Mouse (Mus musculus): ENCODE results near the gene Ctxn1. TPM values are rescaled to one million over a fixed set of nuclear protein-coding genes. Genes with fewer than 3 reads are reported as not detected.
"Not testable (repeated sequence)": the region's sequence is repeated elsewhere in the genome, so short reads cannot be mapped to it uniquely, and the experiment has no call there.

Ctxn1 gene
- under 1 TPM in 3 of 4 experiments, not detected in 1; 0.24 to 0.56 (median 0.27) TPM for total RNA-seq (2022)

DNA sequence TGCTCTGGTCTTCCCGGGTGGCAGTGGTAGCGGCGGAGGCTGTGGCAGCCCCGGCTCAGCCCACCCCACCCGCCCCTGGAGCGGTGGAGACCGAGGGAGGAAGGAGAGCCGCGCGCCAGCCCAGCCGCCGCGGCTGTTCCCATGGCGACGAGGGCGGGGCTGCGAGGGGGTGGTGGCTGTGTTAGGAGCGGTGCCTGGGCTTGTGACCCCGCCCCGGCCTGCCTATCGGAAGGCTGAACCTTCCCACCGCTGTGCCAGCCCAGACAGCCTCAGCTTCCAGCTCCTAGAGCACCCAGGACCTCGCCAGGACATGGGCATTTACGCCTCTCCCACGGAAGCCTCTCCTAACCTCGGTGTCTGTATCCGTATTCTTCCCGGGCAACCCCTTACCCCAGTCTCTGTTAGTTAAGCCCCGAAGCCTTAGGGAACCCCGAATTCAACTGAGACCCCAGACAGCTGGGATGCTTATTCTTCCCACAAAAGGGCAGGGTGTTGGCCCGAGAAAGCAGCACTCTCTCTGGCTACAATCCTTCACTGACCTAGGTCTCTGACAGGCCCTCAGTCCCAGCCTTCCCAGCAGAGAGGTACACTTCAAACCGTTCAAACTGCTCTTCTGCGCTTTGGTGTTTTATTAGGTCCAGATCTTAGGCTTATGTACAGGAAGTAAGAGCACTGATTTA lies at the start of gene Ctxn1:
Ctxn1 (minus strand) TSS at position 150 of the 680 bp plus-strand sequence.
- DNase-seq (ENCODE audit: low spot score in 2 of 2): peak; percentile 84 to 88

DNA sequence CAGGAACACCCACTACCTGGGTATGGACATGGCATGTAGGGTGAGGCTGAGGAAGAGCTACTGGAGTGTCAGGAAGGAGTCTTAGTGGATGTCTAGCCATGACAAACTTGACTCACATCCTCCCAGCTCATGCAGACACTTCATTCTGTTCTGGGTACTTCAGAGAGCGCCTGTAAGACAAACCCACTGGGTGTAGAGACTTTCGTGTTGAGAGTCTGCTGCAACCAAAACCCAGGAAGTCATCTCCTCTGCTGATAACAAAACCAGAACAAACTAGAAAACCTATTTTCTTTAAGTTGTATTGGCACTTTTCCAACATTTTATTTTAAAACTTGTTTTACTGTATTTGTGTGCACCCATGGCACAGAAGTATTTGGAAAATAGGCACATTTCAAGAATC lies 46.8 kb upstream of the Ctxn1 start:
- DNase-seq (ENCODE audit: low spot score in 2 of 2): no peak

DNA sequence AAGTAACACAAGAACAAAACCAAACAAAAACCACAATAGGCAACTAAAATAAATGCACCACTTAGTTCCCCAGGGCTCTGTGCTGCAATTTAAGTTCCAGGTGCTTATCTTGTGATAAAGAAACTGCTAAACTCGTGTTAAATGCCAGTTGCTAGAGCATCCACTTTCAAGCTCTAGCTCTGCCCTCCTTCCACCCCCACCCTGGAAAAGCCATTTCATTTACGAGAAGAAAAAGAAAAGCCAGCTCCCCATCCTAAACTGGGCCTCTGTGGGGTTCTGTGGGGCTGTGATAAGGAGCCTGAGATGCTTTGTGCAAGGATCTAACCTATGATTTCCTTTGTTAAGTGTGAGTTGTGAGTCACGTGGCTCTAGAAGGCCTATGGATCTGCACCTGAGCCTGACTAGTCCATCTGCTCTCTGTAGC lies 45.1 kb upstream of the Ctxn1 start:
- DNase-seq (ENCODE audit: low spot score in 2 of 2): no peak

DNA sequence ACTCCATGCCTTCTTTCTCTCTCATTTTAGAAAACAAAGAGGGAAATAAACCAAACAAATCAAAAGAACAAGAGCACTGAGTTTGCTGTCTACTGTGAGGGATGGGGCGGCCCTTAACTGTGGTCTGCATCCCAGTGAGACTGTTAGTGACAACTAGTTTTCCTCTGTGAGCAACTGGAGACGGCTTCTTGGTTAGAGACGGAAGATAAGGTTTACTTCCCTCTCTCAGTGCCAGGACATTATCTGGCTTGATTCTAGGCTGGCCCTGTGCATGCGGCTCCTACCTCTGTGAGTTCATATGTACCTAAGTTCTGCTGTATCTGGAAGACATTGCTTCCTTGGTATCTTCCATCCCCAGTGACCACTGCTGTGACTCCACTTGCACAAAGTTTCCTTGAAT lies 38.7 kb upstream of the Ctxn1 start:
- no peak for DNase-seq (ENCODE audit: low spot score in 2 of 2)

DNA sequence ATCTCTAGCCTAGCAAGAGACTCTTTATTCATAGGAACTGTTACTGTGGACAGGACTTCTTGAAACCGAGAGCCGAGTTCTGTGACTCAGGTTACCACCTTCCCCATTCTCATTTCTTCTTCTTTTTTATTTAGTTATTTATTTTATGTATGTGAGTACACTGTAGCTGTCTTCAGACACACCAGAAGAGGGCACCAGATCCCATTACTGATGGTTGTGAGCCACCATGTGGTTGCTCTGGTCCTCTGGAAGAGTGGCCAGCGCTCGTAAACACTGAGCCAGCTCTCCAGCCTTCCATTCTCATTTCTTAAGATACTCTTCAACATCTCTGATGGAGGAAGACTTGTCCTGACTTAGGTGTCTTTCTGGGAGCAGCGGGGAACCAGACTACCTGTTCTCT lies 33.7 kb upstream of the Ctxn1 start:
- no peak for DNase-seq (ENCODE audit: low spot score in 2 of 2)

DNA sequence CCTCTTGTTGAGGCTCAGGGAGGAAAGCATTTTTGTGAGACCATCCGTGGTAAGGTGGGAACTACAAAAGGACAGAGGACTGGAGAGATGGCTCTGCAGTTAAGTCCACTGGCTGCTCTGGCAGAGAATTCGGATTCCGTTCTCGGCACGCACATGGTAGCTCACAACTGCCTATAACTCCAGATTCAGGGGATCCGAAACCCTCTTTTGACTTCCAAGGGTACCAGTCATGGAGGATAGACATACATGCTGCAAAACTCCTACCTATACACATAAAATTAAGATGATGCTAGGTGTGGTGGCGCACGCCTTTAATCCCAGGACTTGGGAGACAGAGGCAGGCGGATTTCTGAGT lies 17.0 kb upstream of the Ctxn1 start:
- DNase-seq (ENCODE audit: low spot score in 2 of 2): no peak

DNA sequence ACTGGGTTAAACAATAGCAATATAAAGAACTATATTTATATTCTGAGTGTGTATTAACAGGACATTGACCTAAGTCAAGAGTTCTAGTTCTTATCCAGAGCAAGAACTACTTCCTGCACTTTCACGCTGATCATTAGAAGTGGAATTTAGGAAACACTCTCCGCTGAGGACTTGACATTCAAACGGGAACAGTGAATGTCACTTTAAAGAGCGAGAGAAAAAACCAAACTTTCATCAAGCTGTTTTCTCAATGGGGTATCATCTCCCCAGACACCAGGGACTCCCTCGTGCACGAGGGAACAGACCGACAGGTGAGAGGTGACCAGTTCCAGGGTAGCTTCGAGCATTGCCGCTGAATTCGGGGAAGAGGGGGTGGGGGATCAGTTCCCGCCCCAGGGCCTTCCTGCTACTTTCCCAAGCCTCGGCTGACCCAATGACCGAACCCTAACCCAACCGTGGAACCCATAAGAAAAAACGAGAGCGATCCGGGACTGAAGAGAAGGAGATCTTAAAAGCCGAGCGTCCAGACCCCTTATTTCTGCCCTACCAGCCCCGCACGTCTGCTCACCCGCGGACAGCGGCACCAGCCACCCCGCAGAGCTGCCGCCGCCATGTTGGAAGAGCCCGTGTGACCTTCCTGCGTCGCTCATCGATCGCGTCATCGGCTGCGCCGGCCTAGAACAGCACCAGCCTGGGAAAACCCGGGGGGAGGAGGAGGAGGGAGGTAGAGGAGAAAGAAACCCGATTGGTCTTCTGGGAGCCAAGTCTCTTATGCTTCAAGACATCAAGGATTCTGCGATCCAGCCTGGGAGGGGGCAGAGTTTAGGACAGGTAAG lies 16.4 kb upstream of the Ctxn1 start, which contains the start of gene Timm44:
Timm44 (minus strand) TSS at position 639 of the 836 bp plus-strand sequence.
- peak; percentile 84 to 87 for DNase-seq (ENCODE audit: low spot score in 2 of 2)

DNA sequence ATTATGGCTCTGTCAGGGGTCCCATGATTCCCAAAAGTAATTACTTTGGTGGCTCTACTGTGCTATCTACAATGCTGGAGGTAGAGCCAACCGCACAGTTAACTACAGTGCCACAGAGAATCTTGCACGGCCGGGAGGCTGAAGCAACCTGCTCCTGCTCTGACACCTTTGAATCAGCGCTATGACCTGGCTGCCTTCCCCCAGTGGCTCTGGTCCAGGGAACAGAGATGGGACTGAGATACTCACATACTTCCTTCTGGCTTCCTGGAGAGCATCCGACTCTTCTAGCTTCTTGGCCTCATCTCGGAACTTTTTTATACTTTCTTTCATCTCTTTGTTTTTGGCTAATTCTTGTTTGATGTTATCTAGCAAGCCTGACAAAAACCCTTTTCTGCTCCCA lies 10.5 kb upstream of the Ctxn1 start:
- no peak for DNase-seq (ENCODE audit: low spot score in 2 of 2)

DNA sequence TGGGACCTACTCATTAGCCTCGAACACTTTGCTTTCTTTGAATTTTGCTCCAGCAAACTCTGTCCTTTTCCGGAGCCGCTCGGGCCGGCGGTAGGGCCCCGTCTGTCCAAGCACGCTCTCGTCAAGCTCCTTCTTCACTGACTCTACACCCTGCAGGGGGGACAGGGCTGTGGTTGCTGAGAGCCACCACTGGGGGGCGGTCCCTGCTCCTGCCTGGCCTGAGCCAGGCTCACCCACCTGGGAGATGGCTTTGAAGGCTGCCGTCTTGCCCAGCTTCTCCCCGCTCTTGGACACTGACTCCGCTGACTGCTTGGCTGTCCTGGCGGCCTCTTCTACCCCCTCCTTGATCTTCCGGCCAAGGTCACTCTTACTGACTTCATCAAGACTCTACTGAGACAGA lies 8.6 kb upstream of the Ctxn1 start:
- DNase-seq (ENCODE audit: low spot score in 2 of 2): no peak

DNA sequence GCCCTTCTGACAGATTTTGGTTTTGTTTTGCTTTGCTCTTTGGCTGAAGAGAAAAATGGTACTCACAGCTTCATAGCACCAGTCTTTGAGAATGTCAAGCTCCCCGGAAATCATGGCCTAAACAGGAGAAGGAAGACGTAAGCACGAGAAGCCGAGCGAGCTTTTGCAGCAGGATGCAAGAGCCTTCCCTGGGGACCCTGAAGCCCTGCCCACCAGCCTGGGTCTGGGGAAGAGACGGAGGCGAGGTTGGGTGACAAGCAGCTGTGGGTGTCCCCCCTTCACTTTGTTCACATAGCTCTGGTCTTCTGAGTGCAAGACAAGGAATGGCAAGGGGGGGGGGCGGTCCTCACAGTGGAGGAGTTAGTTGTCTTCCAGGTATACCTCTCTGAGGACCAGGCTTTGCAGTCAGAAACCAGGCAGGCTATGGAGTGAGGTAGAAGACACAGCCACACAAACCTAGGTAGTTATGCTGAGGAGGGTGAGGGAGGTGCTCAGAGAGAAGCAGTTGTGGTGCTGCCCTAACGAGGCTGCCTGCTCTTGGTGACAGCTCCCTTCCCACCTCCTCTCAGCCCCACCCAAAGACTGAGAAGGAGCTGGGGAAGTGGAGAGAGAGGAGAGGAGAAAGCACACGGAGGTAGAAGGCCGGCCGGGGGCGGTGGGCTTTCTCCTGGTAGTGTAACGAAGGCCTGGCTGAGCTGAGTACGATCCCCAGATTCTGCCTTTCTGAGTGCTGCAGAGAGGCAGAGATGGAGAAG lies 6.3 kb upstream of the Ctxn1 start:
- no peak for DNase-seq (ENCODE audit: low spot score in 2 of 2)

DNA sequence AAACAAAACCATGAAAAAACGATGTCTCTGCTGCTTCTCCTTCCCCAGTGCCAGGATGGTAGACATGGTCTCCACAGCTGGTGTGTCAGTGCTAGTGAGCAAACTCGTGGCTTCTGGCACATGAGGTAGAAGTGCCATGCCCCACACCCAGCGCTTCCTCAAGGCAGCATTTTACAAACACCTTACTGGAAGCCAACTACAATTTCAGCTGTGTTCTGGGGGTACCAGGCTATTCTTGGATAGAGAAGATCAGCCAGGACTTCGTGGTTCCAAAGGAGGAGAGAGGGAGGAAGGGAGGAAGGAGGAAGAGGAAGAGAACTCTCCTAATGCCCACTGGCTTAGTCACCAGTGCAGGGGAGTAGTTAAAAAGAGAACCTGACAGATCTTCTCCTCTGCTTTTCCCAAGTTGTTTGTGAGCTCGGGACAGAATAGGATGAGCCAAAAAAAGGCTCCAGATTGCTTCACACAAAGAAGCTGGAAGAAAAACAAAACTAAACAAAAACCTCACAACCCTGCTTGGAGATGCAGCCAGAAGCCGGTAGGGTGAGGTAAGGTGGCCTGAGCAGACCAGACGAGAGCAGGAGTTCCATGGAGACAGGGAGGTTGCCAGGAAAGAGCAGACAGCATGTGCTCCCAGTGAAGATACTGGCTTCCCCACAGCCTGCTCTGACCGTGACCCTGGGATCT lies 4.2 kb upstream of the Ctxn1 start:
- no peak for DNase-seq (ENCODE audit: low spot score in 2 of 2)

DNA sequence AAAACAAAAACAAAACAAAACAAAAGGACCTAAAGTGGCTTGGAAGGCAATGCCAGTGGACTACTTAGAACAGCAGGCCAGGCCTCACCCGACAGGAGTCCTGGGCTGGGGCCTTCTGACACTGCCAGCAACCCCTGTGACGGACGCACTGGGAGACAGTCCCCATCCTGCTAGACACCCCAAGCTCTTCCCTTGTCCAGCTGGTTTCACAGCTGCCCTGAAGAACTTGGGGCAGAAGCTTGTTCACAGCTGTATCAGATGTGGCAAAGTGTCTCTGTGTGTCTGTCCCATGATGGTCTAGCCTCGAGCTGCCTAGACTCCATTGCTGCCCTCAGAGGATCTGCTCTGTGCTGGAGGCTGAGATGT lies 714 bp upstream of the Ctxn1 start:
- DNase-seq (ENCODE audit: low spot score in 2 of 2): no peak

DNA sequence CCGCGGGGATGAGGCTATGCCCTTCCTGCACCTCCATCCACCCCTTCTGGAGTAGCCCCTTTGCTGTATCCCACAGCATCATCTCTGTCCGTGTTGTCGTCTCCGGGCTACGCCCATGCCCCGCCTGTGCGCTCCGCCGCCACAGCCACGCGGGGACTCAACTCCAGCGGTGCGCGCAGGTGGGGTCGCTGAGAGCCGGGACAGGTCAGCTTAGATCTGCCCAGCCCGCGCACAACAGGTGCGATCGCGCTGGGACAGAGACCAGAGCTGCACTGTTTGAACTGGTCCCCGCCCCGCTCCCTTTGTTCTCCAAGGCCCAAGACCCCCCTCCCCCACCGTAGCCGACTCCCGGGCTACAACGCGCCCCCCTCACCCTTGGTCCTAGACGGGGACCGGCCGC lies 396 bp downstream of the Ctxn1 start:
- no peak for DNase-seq (ENCODE audit: low spot score in 2 of 2)

DNA sequence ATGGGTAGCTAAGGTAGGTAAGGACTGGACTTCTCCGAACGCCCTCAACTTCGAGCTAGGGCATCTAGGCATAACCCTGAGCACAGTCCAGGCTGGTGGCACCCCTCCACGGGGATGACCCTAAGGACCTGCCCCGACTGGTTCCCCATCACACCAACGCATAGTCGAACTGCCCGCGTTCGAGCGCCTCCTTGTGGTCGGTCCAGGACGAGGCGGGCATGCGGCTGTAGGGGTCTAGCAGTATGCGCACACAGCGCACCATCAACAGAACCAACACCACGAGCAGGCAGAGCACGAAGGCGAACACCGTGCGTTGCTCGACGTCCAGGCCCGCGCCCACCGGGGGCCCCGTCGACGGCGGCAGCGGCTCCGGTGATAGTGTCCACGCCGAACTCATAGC lies 841 bp downstream of the Ctxn1 start:
- peak in 1 of 2 experiments; percentile 50 for DNase-seq (ENCODE audit: low spot score in 2 of 2)

DNA sequence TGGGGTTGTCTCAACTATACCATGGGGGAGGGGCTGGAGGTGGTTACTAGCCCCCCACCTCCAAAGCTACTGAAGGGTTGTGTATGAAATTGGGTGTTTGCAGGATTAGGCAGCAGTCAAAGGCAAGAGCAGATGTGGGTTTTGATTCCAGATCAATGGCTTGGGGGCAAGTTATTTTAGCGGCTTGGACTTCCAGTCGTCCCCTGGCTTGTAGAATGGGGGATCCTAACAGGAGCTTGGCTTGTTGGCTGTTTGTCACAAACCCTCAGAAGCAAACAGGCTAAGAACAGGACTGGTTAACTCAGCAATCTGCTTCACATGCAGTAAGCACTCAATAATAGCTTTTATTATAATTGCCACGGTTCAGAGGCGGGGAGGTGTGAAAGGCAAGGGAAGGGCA lies 1.7 kb downstream of the Ctxn1 start:
- DNase-seq (ENCODE audit: low spot score in 2 of 2): no peak

DNA sequence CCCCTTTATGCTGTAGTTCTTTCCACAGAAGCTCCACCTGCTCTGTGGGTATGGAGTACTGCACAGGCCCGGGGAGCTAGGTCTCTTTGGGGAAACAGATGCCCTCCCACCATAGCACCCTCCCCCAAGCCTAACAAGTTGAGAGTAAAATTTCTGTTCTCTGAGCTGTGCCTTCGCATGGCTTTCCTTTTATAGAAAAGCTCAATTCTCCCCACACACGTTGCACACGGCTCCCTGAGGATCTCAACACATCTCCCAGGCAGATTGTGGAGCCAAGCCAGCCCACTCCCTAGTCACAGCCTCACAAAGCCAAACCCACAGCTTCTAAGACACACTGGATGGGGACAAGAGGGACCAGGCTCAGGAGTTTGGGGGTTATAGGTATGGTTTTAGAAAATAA lies 2.2 kb downstream of the Ctxn1 start:
- DNase-seq (ENCODE audit: low spot score in 2 of 2): no peak

DNA sequence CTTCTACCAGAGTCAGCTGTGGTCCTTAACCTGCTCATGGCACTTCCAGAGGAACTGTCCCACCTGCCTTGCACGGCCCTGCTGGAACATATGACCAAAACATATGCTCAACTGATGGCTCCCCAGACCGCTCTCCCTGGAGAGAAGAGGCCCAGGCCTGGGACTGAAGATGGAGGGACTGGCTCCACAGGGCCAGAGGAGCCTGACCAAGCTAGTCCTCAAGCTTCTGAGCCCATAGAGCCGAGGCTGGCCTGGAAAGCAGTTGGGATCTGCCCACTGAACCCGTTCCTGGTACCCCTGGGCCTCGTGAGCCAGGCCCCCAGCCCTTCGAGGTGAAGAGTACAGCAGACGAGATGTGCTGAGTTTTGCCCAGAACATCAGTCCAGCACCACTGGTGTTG lies 3.6 kb downstream of the Ctxn1 start:
- DNase-seq (ENCODE audit: low spot score in 2 of 2): not testable (repeated sequence)

DNA sequence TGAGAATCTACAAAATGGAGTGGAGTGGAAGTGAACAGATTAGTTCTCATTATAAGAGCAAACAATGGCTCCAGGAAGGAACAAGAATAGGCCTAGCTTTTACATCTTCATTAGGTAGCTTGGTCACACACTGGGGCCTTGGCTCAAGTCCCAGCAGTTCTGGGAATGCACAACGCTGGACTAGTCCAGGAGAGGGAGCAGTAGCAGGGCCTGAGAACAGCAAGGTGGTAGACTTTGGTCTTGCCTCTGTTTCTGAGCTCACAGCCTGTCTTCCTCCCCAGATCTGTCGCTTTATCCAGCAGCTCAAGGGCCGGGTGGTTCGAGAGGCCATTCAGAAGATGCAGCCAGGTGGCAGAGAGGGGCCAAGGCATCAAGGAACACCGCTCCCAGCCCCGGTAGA lies 5.1 kb downstream of the Ctxn1 start:
- DNase-seq (ENCODE audit: low spot score in 2 of 2): no peak

DNA sequence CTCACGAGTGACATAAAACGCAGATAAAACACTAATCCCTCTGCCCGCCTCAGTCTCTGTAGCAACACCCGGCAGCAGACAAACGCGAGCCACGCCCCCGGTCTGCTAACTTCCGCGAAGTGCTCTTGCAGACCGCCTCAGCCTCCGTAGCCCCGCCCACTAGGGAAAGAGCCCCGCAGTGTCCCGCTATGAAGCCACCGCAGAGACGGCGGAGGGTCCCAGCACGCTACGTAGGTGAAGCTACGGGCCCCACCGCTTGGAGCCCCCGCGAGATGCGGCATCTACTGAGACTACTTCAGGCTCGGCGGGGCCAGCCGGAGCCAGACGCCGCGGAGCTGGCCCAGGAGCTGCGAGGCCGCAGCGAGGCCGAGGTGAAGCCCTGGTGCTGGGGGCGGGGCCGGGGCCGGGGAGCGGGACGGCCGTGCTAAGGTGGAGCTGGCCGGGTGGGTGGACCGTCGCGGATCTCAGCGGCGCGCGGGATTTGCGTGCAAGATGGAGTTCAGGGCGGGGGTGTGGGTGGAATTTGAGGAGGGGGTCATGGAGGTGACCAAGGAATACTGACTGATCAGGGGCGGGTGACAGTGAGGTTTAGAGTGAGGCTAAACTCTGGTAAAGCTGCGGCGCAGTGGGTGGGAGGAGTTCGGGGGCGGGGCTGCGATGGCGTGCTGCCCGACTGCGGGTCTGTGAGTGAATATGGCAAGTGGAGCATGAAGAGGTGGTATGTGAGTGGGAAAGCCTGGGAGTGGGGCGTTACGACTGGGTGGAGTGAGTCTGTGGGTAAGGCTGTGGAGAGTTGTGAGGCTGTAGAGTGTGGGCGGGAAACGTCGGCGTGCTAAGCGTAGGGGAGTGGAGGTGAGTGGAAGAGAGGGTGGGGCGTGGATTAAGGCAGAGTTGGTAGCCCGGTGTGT lies 5.9 kb downstream of the Ctxn1 start, which contains the start of gene Snapc2:
Snapc2 (plus strand) TSS at position 147 of the 908 bp plus-strand sequence.
- peak; percentile 88 to 93 for DNase-seq (ENCODE audit: low spot score in 2 of 2)

DNA sequence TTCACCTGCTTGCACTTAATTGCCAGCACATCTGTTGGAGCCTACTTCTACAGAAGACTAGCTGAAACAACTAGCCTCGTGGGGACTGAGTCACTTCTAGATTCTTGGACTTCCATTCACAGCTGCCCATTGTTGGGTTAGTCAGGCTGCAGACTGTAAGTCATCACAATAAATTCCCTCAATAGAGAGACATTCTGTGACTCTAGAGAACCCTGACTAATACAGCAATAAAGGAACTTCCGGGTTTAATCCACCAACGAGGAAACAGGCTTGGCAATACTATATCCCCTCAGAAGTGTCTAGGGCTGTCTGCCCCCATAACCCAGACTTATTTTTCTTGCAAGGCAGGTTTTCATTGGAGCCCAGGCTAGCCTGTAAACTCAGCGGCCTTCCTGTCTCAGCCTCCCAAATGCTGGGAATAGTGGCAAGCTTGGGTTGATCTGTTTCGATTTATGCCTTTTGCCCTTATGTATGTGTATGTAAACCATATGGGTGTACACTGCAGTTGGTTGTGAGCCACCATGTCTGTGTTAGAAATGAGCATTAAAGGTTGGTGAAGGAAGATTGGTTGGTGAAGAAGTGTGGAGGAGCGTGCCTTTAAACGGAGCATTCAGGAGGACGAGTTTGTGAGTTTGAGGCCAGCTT lies 6.8 kb downstream of the Ctxn1 start:
- no peak for DNase-seq (ENCODE audit: low spot score in 2 of 2)
